Mouse (Mus musculus) embryonic facial prominence, embryonic 14.5 days (tissue): ENCODE measurements around the gene 9330159F19Rik. TPM values are rescaled to one million over a fixed set of nuclear protein-coding genes. Genes with fewer than 3 reads are reported as not detected.
A peak's percentile ranks its signal among the peaks of the same experiment; 100 is the strongest.

ENCODE experiments used
- ATAC-seq: fragments of 200-750 bp; cut with Nextera tagmentation; 2 replicates; pipeline ENCODE4 v1.8.0; 2017; ENCODE audit warnings: low read depth, moderate number of reproducible peaks, moderate TSS enrichment
- DNase-seq: peaks from one replicate; pipeline ENCODE4 v3.0.0-alpha.2; 2015; ENCODE audit warnings: low spot score
- H3K27ac ChIP-seq: fragments of 300-500 bp; sonication (generic); replicated peaks from 2 replicates; pipeline ENCODE4 v1.5.1; 2014; ENCODE audit warnings: low read depth, mild to moderate bottlenecking, low read length, moderate library complexity
- H3K27me3 ChIP-seq: fragments of 300-500 bp; sonication (generic); replicated peaks from 2 replicates; pipeline ENCODE4 v1.6.1; 2014; ENCODE audit warnings: low read length; ENCODE audit not compliant: control insufficient read depth, insufficient read depth
- H3K36me3 ChIP-seq: fragments of 300-500 bp; sonication (generic); 2 replicates; pipeline ENCODE4 v1.6.1; 2014; ENCODE audit warnings: low read length, mixed read lengths; ENCODE audit not compliant: control insufficient read depth, insufficient read depth
- H3K4me1 ChIP-seq: fragments of 300-500 bp; sonication (generic); 2 replicates; pipeline ENCODE4 v1.6.1; 2014; ENCODE audit warnings: antibody characterized with exemption, low read length; ENCODE audit not compliant: control insufficient read depth, insufficient read depth
- H3K4me2 ChIP-seq: fragments of 300-500 bp; sonication (generic); 2 replicates; pipeline ENCODE4 v1.6.1; 2014; ENCODE audit warnings: low read depth, mild to moderate bottlenecking, low read length, moderate library complexity, mixed read lengths
- H3K4me3 ChIP-seq: fragments of 300-500 bp; sonication (generic); 2 replicates; pipeline ENCODE4 v1.5.1; 2014; ENCODE audit warnings: low read depth, mild to moderate bottlenecking, low read length
- H3K9ac ChIP-seq: fragments of 300-500 bp; sonication (generic); 2 replicates; pipeline ENCODE4 v1.6.1; 2014; ENCODE audit warnings: low read depth, mild to moderate bottlenecking, low read length, moderate library complexity, mixed read lengths
- H3K9me3 ChIP-seq: fragments of 300-500 bp; sonication (generic); 2 replicates; pipeline ENCODE4 v1.6.1; 2016; ENCODE audit warnings: low read length; ENCODE audit not compliant: control insufficient read depth
- WGBS: fragments of 180-500 bp; shearing (Covaris S2); extraction: QIAGEN DNeasy Blood & Tissue Kit; methylation state at CpG from one replicate; pipeline ENCODE4 v1.1.7; 2014; 5-methylcytosine and 5-hydroxymethylcytosine counted together
- polyA plus RNA-seq: library from polyadenylated mRNA; unstranded; fragments of >200 nt; fragmentation: Nextera tagmentation; extraction: Ambion mirVana; gene quantifications from 2 replicates; pipeline ENCODE4 v1.2.1, GENCODE M21; 2014

9330159F19Rik gene
- polyA plus RNA-seq, 1 experiment from 2014 or later = 2.2 TPM

GRCm38 (mm10) chr10:29196811-29197210, 14.6 kb upstream of the 9330159F19Rik start:
- Histone ChIP-seq H3K27me3 (no peaks in the 10 kb centered on the region), H3K9me3 (no peaks in the 10 kb centered on the region), H3K9ac (no peak overlapping the region), H3K36me3 (no peaks in the 10 kb centered on the region; the same call in 1 of the 2 replicates), H3K27ac (no peak overlapping the region), H3K4me3 (no peak overlapping the region), H3K4me2 (no peak overlapping the region), H3K4me1 (no peaks in the 10 kb centered on the region)
- ATAC-seq (no peak), DNase-seq (no peak)
- WGBS = 96% methylated on average over 33 of the region's 33 CpGs

DNA sequence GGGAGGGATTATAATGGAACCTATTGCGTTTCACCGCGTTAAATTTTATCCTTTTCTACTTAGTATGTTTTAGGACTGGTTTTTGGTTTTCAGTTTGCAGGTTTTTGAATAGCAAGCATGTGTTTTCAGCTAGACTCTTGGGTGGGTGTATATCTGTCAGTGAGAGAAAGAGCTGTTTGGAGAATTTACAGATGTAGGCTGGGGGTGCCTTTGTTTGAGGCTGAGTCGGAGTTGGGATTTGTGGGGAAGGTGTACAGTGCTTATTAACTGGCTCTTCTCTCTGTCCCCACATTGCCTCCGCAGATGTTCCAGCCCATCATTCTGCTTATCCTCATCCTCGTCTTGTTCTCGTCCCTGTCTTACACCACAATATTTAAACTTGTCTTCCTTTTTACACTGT, 12.8 kb upstream of the 9330159F19Rik start, which contains the start of gene Gm49353:
Gm49353 (plus strand) TSS at position 313 of the 400 bp plus-strand sequence.
- H3K4me3 ChIP-seq = no peak within 1 kb of the TSS
- WGBS = 88% methylated on average over 7 of the region's 7 CpGs
- no peak within 1 kb of the TSS for H3K27ac ChIP-seq
- no peaks in the 10 kb centered on the region for H3K27me3 ChIP-seq
- H3K36me3 ChIP-seq = no peaks in the 10 kb centered on the region; the same call in 1 of the 2 replicates
- no peaks in the 10 kb centered on the region for H3K4me1 ChIP-seq
- no peaks in the 10 kb centered on the region for H3K9me3 ChIP-seq
- no peak for ATAC-seq
- no peak within 1 kb of the TSS for H3K9ac ChIP-seq
- no peak within 1 kb of the TSS for H3K4me2 ChIP-seq
- DNase-seq = no peak

GRCm38 (mm10) chr10:29199835-29200234, 11.6 kb upstream of the 9330159F19Rik start:
- Histone ChIP-seq H3K9ac (no peak overlapping the region), H3K36me3 (no peaks in the 10 kb centered on the region; the same call in 1 of the 2 replicates), H3K4me1 (no peaks in the 10 kb centered on the region), H3K4me3 (no peak overlapping the region), H3K4me2 (no peak overlapping the region), H3K27ac (no peak overlapping the region), H3K27me3 (no peaks in the 10 kb centered on the region), H3K9me3 (no peaks in the 10 kb centered on the region)
- no peak for DNase-seq
- ATAC-seq = no peak
- WGBS = 68% methylated on average over 3 of the region's 3 CpGs

- Histone ChIP-seq H3K9ac (no peak overlapping the region), H3K4me3 (no peak overlapping the region), H3K9me3 (no peaks in the 10 kb centered on the region), H3K4me1 (no peaks in the 10 kb centered on the region), H3K4me2 (no peak overlapping the region), H3K27ac (no peak overlapping the region), H3K36me3 (no peaks in the 10 kb centered on the region; the same call in 1 of the 2 replicates), H3K27me3 (no peaks in the 10 kb centered on the region)
- WGBS = 97% methylated on average over 1 of the region's 1 CpGs
- ATAC-seq (no peak), DNase-seq (no peak)
These were observed 10.8 kb upstream of the 9330159F19Rik start for GRCm38 (mm10) chr10:29200609-29201008.

DNA sequence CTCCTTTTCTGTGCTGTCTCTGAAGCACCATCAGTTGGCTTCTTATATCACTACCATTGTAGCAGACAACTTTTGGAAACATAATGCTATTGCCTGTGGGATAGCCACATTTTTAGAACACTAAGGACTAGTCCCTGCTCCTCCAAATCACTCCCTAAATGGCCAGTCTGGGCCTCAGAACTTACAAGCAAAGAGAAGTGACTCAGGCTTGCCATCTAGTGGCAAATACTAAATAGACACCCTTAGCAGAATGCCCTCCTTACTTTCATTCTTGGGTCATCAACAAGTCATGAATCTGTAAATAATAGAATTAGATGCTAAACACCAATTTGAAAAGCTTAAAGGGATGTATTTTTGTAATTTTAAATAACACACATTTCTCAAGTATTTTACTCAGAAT, 4.7 kb upstream of the 9330159F19Rik start:
- no peaks in the 10 kb centered on the region for H3K9me3 ChIP-seq
- H3K36me3 ChIP-seq = no peaks in the 10 kb centered on the region
- H3K4me1 ChIP-seq = no peaks in the 10 kb centered on the region
- H3K4me2 ChIP-seq = no peak overlapping the region
- peak; percentile 62 for DNase-seq
- no peaks in the 10 kb centered on the region for H3K27me3 ChIP-seq
- no peak for ATAC-seq
- no peak overlapping the region for H3K27ac ChIP-seq
- no peak overlapping the region for H3K4me3 ChIP-seq
- H3K9ac ChIP-seq = no peak overlapping the region

- H3K9me3 ChIP-seq = no peaks in the 10 kb centered on the region
- H3K4me1 ChIP-seq = no peaks in the 10 kb centered on the region
- no peak overlapping the region for H3K27ac ChIP-seq
- no peak overlapping the region for H3K9ac ChIP-seq
- no peak overlapping the region for H3K4me3 ChIP-seq
- no peak overlapping the region for H3K4me2 ChIP-seq
- WGBS = 39% methylated on average over 3 of the region's 3 CpGs
- no peak for ATAC-seq
- H3K27me3 ChIP-seq = no peaks in the 10 kb centered on the region
- DNase-seq = peak; percentile 46
- H3K36me3 ChIP-seq = no peaks in the 10 kb centered on the region
These were observed 2.7 kb upstream of the 9330159F19Rik start for GRCm38 (mm10) chr10:29208735-29209134.

- no peak overlapping the region for H3K4me2 ChIP-seq
- ATAC-seq (peak; percentile 38; the same call in 1 of the 2 replicates), DNase-seq (peak; percentile 25)
- H3K4me1 ChIP-seq = no peaks in the 10 kb centered on the region
- H3K9me3 ChIP-seq = no peaks in the 10 kb centered on the region
- no peaks in the 10 kb centered on the region for H3K36me3 ChIP-seq
- 44% methylated on average over 3 of the region's 3 CpGs for WGBS
- H3K27ac ChIP-seq = no peak overlapping the region
- no peak overlapping the region for H3K9ac ChIP-seq
- no peak overlapping the region for H3K4me3 ChIP-seq
- H3K27me3 ChIP-seq = no peaks in the 10 kb centered on the region
These were observed 2.2 kb downstream of the 9330159F19Rik start for GRCm38 (mm10) chr10:29213534-29214100.

DNA sequence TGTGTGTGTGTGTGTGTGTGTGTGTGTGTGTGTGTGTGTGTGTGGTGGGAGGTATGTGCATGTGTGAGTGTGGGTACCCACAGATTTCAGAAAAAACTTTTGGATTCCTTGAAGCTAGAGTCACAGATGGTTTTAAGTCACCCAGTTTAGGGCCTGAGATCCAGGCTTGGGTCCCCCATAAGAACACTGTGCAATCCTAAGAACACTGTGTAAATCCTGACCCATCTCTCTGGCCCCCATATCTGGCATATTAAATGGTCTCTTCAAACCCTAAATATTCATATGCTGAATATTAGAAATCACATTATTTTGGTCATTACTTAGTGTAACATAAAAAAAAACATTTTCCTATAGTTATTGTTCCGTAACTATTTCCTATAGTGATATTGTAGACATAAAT, 5.6 kb downstream of the 9330159F19Rik start:
- Histone ChIP-seq H3K36me3 (no peaks in the 10 kb centered on the region), H3K9ac (no peak overlapping the region), H3K27me3 (no peaks in the 10 kb centered on the region), H3K4me1 (no peaks in the 10 kb centered on the region), H3K4me3 (no peak overlapping the region), H3K4me2 (no peak overlapping the region), H3K27ac (no peak overlapping the region), H3K9me3 (no peaks in the 10 kb centered on the region)
- no peak for DNase-seq
- WGBS = 94% methylated on average over 1 of the region's 1 CpGs
- ATAC-seq = no peak

DNA sequence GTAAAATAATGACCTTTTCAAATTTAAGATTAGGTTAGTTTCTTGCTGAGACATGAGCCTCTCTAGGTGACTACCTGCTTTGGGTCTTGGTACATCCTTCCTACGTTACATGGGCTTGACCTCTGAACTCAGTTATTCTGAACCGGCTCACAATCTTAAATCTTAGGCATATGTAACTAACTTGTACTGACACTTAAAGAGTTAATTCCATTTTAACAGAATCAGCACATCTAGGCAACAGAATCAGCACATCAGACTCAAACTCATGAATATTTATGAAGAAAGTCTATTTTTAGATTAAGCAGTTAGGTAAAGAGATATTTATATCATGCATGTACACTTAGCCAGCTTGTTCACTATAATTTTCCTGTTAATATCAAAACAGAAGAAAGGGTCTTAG, 6.0 kb downstream of the 9330159F19Rik start:
- Histone ChIP-seq H3K4me2 (no peak overlapping the region), H3K36me3 (no peaks in the 10 kb centered on the region), H3K4me1 (no peaks in the 10 kb centered on the region), H3K9me3 (no peaks in the 10 kb centered on the region), H3K4me3 (no peak overlapping the region), H3K27ac (no peak overlapping the region), H3K27me3 (no peaks in the 10 kb centered on the region), H3K9ac (no peak overlapping the region)
- ATAC-seq = no peak
- WGBS = 63% methylated on average over 2 of the region's 2 CpGs
- DNase-seq = no peak
